Mouse (Mus musculus) heart, embryonic 16.5 days (tissue): Measurements from ENCODE around the gene Lrrc39. TPM values are rescaled to one million over a fixed set of nuclear protein-coding genes. Genes with fewer than 3 reads are reported as not detected.
"Not testable (repeated sequence)": the region's sequence is repeated elsewhere in the genome, so short reads cannot be mapped to it uniquely, and the experiment has no call there.

Experiments used
- ATAC-seq: fragments of 200-750 bp; cut with Nextera tagmentation; replicated peaks from 2 replicates; pipeline ENCODE4 v1.8.0; 2017; ENCODE audit warnings: moderate number of reproducible peaks; ENCODE audit not compliant: insufficient read depth, low FRiP score; ENCODE audit errors: extremely low read depth
- H3K27ac ChIP-seq: fragments of 300-500 bp; sonication (generic); 2 replicates; pipeline ENCODE4 v1.5.1; 2014; ENCODE audit warnings: mild to moderate bottlenecking, low read length, control low read depth, moderate library complexity
- H3K27me3 ChIP-seq: fragments of 300-500 bp; sonication (generic); 2 replicates; pipeline ENCODE4 v1.6.1; 2014; ENCODE audit warnings: low read length, mixed read lengths; ENCODE audit not compliant: control insufficient read depth, insufficient read depth
- H3K36me3 ChIP-seq: fragments of 300-500 bp; sonication (generic); 2 replicates; pipeline ENCODE4 v1.6.1; 2014; ENCODE audit not compliant: control insufficient read depth, insufficient read depth
- H3K4me1 ChIP-seq: fragments of 300-500 bp; sonication (generic); 2 replicates; pipeline ENCODE4 v1.6.1; 2014; ENCODE audit warnings: low read length, mixed read lengths; ENCODE audit not compliant: control insufficient read depth, insufficient read depth
- H3K4me2 ChIP-seq: fragments of 300-500 bp; sonication (generic); 2 replicates; pipeline ENCODE4 v1.6.1; 2014; ENCODE audit warnings: low read depth, mild to moderate bottlenecking, control low read depth, low read length
- H3K4me3 ChIP-seq: fragments of 300-500 bp; sonication (generic); 2 replicates; pipeline ENCODE4 v1.5.1; 2014; ENCODE audit warnings: mild to moderate bottlenecking, control low read depth, low read length
- H3K9ac ChIP-seq: fragments of 300-500 bp; sonication (generic); 2 replicates; pipeline ENCODE4 v1.6.1; 2014; ENCODE audit warnings: low read length, control low read depth
- H3K9me3 ChIP-seq: fragments of 300-500 bp; sonication (generic); replicated peaks from 2 replicates; pipeline ENCODE4 v1.6.1; 2016; ENCODE audit warnings: low read length; ENCODE audit not compliant: control insufficient read depth
- WGBS: fragments of 180-500 bp; shearing (Covaris S2); extraction: QIAGEN DNeasy Blood & Tissue Kit; methylation state at CpG from one replicate; pipeline ENCODE4 v1.1.7; 2014; 5-methylcytosine and 5-hydroxymethylcytosine counted together
- polyA plus RNA-seq: library from polyadenylated mRNA; unstranded; fragments of >200 nt; fragmentation: Nextera tagmentation; extraction: Ambion mirVana; gene quantifications from 2 replicates; pipeline ENCODE4 v1.2.1, GENCODE M21; 2015

The Lrrc39 gene
- polyA plus RNA-seq, 1 experiment from 2014 or later: 37.1 TPM

DNA sequence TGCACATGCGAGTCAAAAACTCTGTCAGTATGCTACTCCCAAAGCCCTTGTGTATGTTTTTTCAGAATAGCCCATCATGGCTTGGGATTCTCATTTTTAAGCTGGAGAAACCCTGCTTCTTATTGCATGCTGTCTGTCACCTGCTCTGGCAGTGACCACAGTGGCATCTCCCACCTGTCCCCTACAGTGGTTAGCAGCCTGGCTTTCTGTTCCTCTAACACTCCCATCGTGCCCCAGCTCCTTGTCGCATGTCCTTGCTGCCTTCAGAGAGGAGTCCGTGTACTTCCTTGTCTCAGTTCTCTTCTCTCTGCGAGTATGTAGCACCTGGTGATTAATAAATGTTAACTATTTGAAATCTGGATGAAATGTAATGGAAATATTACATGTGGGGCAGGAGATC, 15.3 kb upstream of the Lrrc39 start:
- Histone ChIP-seq H3K9ac (no peak overlapping the region), H3K4me2 (no peak overlapping the region), H3K9me3 (no peaks in the 10 kb centered on the region), H3K4me1 (peaks cover 2% of the 10 kb centered on the region; the same call in 1 of the 2 replicates), H3K36me3 (peaks cover 33% of the 10 kb centered on the region), H3K27ac (no peak overlapping the region), H3K27me3 (no peaks in the 10 kb centered on the region), H3K4me3 (no peak overlapping the region)
- WGBS: 88% methylated on average over 5 of the region's 5 CpGs
- ATAC-seq: no peak

DNA sequence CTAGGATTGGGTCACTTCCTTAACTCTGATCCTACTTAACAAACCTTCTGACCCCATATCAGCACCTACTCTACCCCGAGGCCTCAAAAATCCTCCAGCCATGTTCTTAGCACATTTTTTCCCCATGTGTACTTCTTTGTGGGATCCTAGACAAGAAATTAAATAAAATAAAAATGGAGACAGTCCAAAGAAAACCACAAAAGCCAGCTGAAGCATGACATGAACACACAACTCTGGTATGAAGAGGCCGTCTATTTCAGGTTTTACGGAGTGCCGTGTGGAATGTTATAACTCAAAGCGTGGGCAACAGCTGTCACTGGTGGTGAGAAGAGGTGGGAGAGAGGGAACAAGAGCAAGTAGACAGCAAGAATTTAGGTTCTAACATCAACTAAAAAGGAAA, 11.4 kb upstream of the Lrrc39 start:
- Histone ChIP-seq H3K4me1 (no peaks in the 10 kb centered on the region), H3K9ac (no peak overlapping the region), H3K27me3 (no peaks in the 10 kb centered on the region), H3K9me3 (no peaks in the 10 kb centered on the region), H3K27ac (no peak overlapping the region), H3K4me3 (no peak overlapping the region), H3K4me2 (no peak overlapping the region), H3K36me3 (peaks cover 14% of the 10 kb centered on the region)
- WGBS: 82% methylated on average over 5 of the region's 5 CpGs
- no peak for ATAC-seq

DNA sequence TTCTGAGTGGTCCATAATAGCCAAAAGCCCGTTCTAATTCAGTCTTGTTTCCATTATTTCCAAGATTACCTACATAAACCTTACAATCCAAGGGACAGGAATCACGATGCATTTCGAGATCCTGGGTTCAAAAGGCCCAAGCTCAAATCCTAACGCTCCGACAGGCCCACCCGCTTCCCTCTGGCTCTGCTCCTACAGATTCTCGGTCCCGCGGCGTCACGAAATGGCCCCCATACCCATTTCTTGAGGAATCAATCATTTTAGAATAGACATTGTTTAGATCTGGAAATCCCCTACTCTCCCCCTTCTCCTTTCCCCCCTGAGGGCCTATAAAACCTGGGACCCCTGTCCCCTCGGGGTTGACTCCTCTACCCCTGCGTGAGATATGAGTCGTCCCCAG, 1.5 kb upstream of the Lrrc39 start:
- ATAC-seq, H3K27me3 ChIP-seq, H3K4me3 ChIP-seq, H3K9ac ChIP-seq, H3K4me1 ChIP-seq, H3K4me2 ChIP-seq, H3K9me3 ChIP-seq, H3K36me3 ChIP-seq: not testable (repeated sequence)
- WGBS: 95% methylated on average over 13 of the region's 14 CpGs
- H3K27ac ChIP-seq: peak overlapping the region; percentile 97; the same call in 1 of the 2 replicates

DNA sequence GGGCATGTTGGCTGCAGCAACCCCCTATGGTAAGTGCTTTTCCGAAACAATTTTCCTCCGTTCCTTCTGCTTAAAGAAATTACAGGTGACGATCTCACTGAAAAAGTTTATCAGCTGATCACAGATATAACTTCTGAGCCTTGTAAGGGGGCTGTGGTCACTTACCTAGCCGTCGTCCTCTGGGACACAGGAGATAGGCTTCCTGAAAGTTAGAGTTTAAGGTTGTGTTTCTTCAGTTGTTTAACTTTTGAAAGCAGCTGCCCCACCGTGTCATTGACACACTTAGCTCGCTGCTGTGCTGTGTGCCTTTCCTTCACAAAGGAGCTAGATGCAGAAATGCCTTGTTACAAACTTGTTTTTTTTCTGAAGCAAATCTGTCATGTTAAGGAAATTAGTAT, 321 bp downstream of the Lrrc39 start:
- peak; percentile 19; the same call in 1 of the 2 replicates for ATAC-seq
- H3K4me3 ChIP-seq: peak overlapping the region; percentile 61
- H3K36me3 ChIP-seq: peaks cover 12% of the 10 kb centered on the region
- H3K4me2 ChIP-seq: peak overlapping the region; percentile 44
- peak overlapping the region; percentile 83 for H3K9ac ChIP-seq
- no peaks in the 10 kb centered on the region for H3K27me3 ChIP-seq
- WGBS: 13% methylated on average over 7 of the region's 7 CpGs
- peaks cover 5% of the 10 kb centered on the region for H3K9me3 ChIP-seq
- peaks cover 7% of the 10 kb centered on the region for H3K4me1 ChIP-seq
- H3K27ac ChIP-seq: peak overlapping the region; percentile 97

DNA sequence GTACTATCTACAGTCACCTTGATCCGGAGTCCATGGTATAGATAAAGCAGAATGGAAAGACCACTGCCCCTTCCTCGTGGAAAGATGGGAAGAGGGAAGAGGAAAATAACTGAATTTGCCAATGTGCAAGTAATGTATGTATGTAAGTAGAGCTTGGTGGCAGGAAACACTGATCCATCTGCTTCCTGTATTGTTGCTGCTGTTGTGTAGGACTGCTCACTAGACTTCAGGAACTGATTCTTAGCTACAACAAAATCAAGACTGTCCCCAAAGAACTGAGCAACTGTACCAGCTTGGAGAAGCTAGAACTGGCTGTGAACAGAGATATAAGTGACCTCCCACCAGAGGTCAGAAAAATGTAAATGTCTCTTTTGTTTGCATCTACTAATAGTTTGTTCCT, 7.9 kb downstream of the Lrrc39 start:
- Histone ChIP-seq H3K9ac (no peak overlapping the region), H3K4me1 (no peaks in the 10 kb centered on the region), H3K9me3 (peaks cover 5% of the 10 kb centered on the region), H3K4me3 (no peak overlapping the region), H3K27me3 (no peaks in the 10 kb centered on the region), H3K4me2 (no peak overlapping the region), H3K36me3 (peaks cover 18% of the 10 kb centered on the region), H3K27ac (no peak overlapping the region)
- ATAC-seq: no peak
- 38% methylated on average over 2 of the region's 2 CpGs for WGBS

DNA sequence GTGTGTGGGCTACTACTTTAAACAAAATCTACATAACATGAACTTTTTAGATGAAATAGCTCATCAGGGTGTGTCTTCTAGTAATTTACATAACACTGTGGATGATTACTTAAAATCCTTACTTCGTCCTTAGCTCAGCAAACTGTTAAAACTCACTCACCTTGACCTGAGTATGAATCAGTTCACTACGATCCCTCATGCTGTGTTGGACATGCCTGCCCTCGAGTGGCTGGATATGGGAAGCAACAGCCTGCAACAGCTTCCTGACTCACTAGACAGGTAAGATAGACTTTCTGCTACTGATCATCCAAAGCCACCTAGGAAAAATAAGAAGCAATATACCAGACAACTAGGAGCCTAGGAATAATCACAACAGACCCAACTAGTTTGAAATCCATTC, 14.5 kb downstream of the Lrrc39 start:
- no peaks in the 10 kb centered on the region for H3K27me3 ChIP-seq
- H3K36me3 ChIP-seq: peaks cover 21% of the 10 kb centered on the region
- no peak for ATAC-seq
- no peak overlapping the region for H3K4me3 ChIP-seq
- no peak overlapping the region for H3K4me2 ChIP-seq
- WGBS: 49% methylated on average over 3 of the region's 3 CpGs
- no peaks in the 10 kb centered on the region for H3K9me3 ChIP-seq
- no peak overlapping the region for H3K9ac ChIP-seq
- H3K27ac ChIP-seq: no peak overlapping the region
- H3K4me1 ChIP-seq: no peaks in the 10 kb centered on the region

DNA sequence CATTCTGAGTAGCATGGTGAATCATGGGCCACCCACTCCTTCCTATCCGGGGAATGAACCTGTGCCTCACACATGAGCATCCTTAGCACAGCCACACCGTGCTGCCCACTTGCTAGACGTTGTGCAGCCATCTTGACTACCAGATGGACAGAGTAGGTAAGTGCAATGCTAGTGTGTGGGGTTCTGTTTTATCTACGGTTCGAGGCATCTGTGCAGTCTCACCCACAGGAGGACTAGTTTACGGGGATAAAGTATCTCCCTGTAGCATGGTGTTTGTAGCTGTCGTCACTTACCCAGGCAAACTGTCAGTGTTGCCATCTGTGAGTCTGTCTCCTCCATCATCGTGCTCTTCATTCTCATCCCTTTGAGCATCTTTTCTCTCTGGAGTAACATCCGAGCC, 19.4 kb downstream of the Lrrc39 start:
- Histone ChIP-seq H3K9ac (no peak overlapping the region), H3K36me3 (peaks cover 47% of the 10 kb centered on the region), H3K4me1 (no peaks in the 10 kb centered on the region), H3K9me3 (no peaks in the 10 kb centered on the region), H3K4me2 (no peak overlapping the region), H3K4me3 (no peak overlapping the region), H3K27me3 (no peaks in the 10 kb centered on the region), H3K27ac (no peak overlapping the region)
- WGBS: 80% methylated on average over 9 of the region's 9 CpGs
- ATAC-seq: no peak

DNA sequence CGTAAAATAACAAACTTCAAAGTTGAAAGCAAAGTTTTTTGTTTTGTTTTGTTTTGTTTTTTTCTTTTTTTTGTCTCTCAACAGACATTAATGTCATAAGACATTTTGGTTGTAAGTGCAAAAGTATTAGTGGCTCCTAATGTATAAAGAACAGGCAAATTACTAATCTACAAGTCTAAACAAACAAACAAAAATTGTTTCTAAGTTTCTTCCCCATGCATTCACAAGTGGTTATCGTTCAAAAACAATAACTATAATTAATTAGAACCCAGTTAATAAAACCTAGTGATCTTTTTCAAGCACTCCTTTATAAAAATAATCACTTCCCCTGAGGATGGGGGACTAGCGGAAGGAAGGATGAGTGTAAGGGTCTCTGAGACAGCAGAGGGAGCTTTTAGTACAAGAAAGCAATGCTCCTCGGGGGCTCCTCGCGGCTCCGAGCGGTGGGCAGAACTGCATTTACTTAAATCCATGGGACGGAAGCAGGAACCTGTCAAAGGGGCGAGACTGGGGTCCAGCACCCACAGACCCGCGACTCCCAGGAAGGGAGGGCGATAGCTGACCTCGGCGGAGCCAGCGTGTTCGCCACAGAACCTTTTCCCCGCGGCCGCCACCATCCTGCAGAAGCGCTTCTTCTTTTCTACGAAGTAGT, 31.4 kb downstream of the Lrrc39 start:
- WGBS: 2% methylated on average over 22 of the region's 22 CpGs
- Histone ChIP-seq H3K4me2 (peak overlapping the region; percentile 65), H3K9me3 (no peaks in the 10 kb centered on the region), H3K9ac (peak overlapping the region; percentile 92), H3K36me3 (peaks cover 19% of the 10 kb centered on the region), H3K4me3 (peak overlapping the region; percentile 98), H3K4me1 (peaks cover 6% of the 10 kb centered on the region), H3K27ac (peak overlapping the region; percentile 88), H3K27me3 (no peaks in the 10 kb centered on the region)
- ATAC-seq: peak; percentile 63

DNA sequence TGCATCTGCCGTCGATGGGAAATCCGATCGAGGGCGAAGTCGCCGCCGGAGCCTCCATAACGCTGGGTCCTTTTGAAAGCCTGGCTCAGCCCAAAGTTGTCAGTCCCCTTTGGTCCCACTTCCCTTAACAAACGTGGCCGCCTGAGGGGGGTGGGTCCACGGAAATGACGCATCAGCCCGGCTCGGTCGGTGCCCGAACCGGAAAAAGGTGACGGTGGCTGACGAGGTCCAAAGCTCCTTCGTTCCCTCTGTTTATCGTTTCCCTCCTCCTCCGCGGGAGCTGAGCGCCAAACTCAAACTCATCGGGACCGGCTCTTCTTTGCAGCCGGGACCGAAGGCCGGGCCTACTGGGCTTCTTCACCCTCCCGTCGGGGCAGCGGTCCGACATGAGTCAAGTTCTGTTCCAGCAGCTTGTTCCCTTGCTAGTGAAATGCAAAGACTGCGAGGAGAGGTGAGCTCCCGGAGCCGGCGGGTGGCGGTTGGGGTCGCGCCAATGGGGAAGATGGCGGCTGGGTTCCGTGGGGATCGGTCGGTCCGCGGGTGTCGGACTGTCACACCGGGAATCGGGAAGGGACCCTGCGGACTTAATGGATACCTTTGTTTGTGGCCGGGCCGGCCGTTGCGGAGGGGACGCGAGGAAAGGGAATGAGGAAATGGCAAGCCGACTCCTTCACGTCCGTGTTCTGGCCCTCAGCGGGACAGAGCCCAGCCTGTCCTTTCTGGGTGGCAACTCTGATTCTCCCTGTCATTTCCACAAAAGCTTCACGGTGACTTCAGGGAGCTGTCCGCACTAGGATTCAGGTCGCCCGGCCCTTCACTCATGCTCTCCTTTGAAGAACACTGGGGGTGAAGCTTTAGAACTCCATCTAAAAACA, 32.2 kb downstream of the Lrrc39 start, which contains the start of gene Sass6:
TSS of gene Sass6 (plus strand) at position 255 of the 875 bp plus-strand sequence.
- H3K36me3 ChIP-seq: peaks cover 11% of the 10 kb centered on the region
- peak within 1 kb of the TSS; percentile 92 for H3K9ac ChIP-seq
- peak; percentile 93 for ATAC-seq
- H3K4me1 ChIP-seq: peaks cover 6% of the 10 kb centered on the region
- under 1% methylated on average over 65 of the region's 65 CpGs for WGBS
- H3K27ac ChIP-seq: peak within 1 kb of the TSS; percentile 88
- H3K9me3 ChIP-seq: no peaks in the 10 kb centered on the region
- peak within 1 kb of the TSS; percentile 81 for H3K4me2 ChIP-seq
- H3K27me3 ChIP-seq: no peaks in the 10 kb centered on the region
- peak within 1 kb of the TSS; percentile 98 for H3K4me3 ChIP-seq
